Mouse (Mus musculus) forebrain, embryonic 16.5 days (tissue): ENCODE data around the gene Aebp2. TPM values are rescaled to one million over a fixed set of nuclear protein-coding genes. Genes with fewer than 3 reads are reported as not detected.

Source experiments
- ATAC-seq: fragments of 200-750 bp; cut with Nextera tagmentation; 2 replicates; pipeline ENCODE4 v1.8.0; 2017; ENCODE audit warnings: mild to moderate bottlenecking, moderate library complexity
- H3K27ac ChIP-seq: fragments of 300-500 bp; sonication (generic); 2 replicates; pipeline ENCODE4 v1.5.1; 2014; ENCODE audit warnings: low read length, control low read depth
- H3K27me3 ChIP-seq: fragments of 300-500 bp; sonication (generic); replicated peaks from 2 replicates; pipeline ENCODE4 v1.6.1; 2014; ENCODE audit warnings: low read length; ENCODE audit not compliant: control insufficient read depth, insufficient read depth
- H3K36me3 ChIP-seq: fragments of 300-500 bp; sonication (generic); 2 replicates; pipeline ENCODE4 v1.6.1; 2014; ENCODE audit not compliant: control insufficient read depth, insufficient read depth
- H3K4me1 ChIP-seq: fragments of 300-500 bp; sonication (generic); replicated peaks from 2 replicates; pipeline ENCODE4 v1.6.1; 2014; ENCODE audit warnings: low read length; ENCODE audit not compliant: control insufficient read depth, insufficient read depth
- H3K4me2 ChIP-seq: fragments of 300-500 bp; sonication (generic); 2 replicates; pipeline ENCODE4 v1.6.1; 2014; ENCODE audit warnings: mild to moderate bottlenecking, low read length, control low read depth
- H3K4me3 ChIP-seq: fragments of 300-500 bp; sonication (generic); replicated peaks from 2 replicates; pipeline ENCODE4 v1.5.1; 2014; ENCODE audit warnings: mild to moderate bottlenecking, low read length, control low read depth
- H3K9ac ChIP-seq: fragments of 300-500 bp; sonication (generic); replicated peaks from 2 replicates; pipeline ENCODE4 v1.6.1; 2014; ENCODE audit warnings: low read depth, low read length, control low read depth
- H3K9me3 ChIP-seq: fragments of 300-500 bp; sonication (generic); 2 replicates; pipeline ENCODE4 v1.6.1; 2016; ENCODE audit warnings: low read length; ENCODE audit not compliant: control insufficient read depth
- WGBS: fragments of 180-500 bp; shearing (Covaris S2); extraction: QIAGEN DNeasy Blood & Tissue Kit; methylation state at CpG from one replicate; pipeline ENCODE4 v1.1.7; 2014; 5-methylcytosine and 5-hydroxymethylcytosine counted together
- polyA plus RNA-seq: library from polyadenylated mRNA; unstranded; fragments of >200 nt; fragmentation: Nextera tagmentation; extraction: Ambion mirVana; gene quantifications from 2 replicates; pipeline ENCODE4 v1.2.1, GENCODE M21; 2015

Aebp2 gene
- polyA plus RNA-seq, 1 experiment from 2014 or later, result 6.5 TPM

- Histone ChIP-seq H3K27me3 (no peaks in the 10 kb centered on the region), H3K4me1 (peaks cover 3% of the 10 kb centered on the region; the same call in 1 of the 2 replicates), H3K36me3 (no peaks in the 10 kb centered on the region), H3K4me2 (no peak overlapping the region), H3K9me3 (no peaks in the 10 kb centered on the region), H3K9ac (no peak overlapping the region), H3K4me3 (no peak overlapping the region), H3K27ac (0 out of 2 replicates have a peak overlapping the region, but pooled peaks have one; percentile 27)
- 22% methylated on average over 10 of the region's 10 CpGs for WGBS
- ATAC-seq, result peak; percentile 80
Observed at GRCm38 (mm10) chr6:140714905-140715365, 92.5 kb downstream of the Aebp2 start.

- H3K9ac ChIP-seq, result no peak overlapping the region
- no peaks in the 10 kb centered on the region for H3K9me3 ChIP-seq
- H3K4me1 ChIP-seq, result no peaks in the 10 kb centered on the region
- no peaks in the 10 kb centered on the region for H3K27me3 ChIP-seq
- H3K4me3 ChIP-seq, result no peak overlapping the region
- 87% methylated on average over 10 of the region's 10 CpGs for WGBS
- H3K27ac ChIP-seq, result no peak overlapping the region
- no peaks in the 10 kb centered on the region for H3K36me3 ChIP-seq
- H3K4me2 ChIP-seq, result no peak overlapping the region
- no peak for ATAC-seq
Observed at GRCm38 (mm10) chr6:140722058-140722457, 99.6 kb downstream of the Aebp2 start.

Other genes starting within 250 kb of the Aebp2 start
- gene Plekha5, start 198.6 kb upstream of the Aebp2 start, polyA plus RNA-seq, result 27.7 and 33.5 TPM in 2 replicates
- gene Gm11077, start 106.6 kb downstream of the Aebp2 start, polyA plus RNA-seq, result not detected in 2 replicates